Comparison of ENCODE assay signal across 11 mouse cellular contexts in genomic region chr12:99246984-99247746, GRCm38 (mm10).
DNase-seq lines count a peak whose midpoint lies in the region; ATAC-seq lines count a peak whose summit lies in the region.
"Had no signal": no experiment of that assay in that cellular context is flagged by ENCODE, and none has a peak within 500 bp of the region (broad histone marks: within the 10 kb centered on the region; RNA-seq: fewer than 3 reads in every experiment).

No protein-coding gene starts in this region.

- DNase-seq in forebrain, embryonic 10.5 days (ENCODE audit: extremely low spot score, low spot score), result no peak
- no peak for DNase-seq in kidney, postnatal 10 days
- peak; percentile 16 for DNase-seq in adipocyte (ENCODE audit: low spot score)
- DNase-seq in cerebellum, postnatal 25 days, result peak; percentile 60 to 61
- DNase-seq in adrenal gland, adult 18-20 months (ENCODE audit: low spot score in 2 of 2), result no peak
- DNase-seq in left cerebral cortex, adult 9 months (ENCODE audit: low spot score in 2 of 2), result no peak
- DNase-seq: heart, postnatal 4 days had no signal

- no peak for ATAC-seq in forebrain, embryonic 15.5 days (replicated peaks)
- peak; percentile 46; the same call in 1 of the 2 replicates for ATAC-seq in kidney, embryonic 15.5 days (replicated peaks; ENCODE audit: low FRiP score)

- H3K4me2 ChIP-seq in forebrain, embryonic 15.5 days (replicated peaks), result no peak overlapping the region
- H3K4me2 ChIP-seq in kidney, embryonic 15.5 days, result no peak overlapping the region
- H3K4me2 ChIP-seq: neural tube, embryonic 12.5 days had no signal

- no peaks in the 10 kb centered on the region for H3K27me3 ChIP-seq in forebrain, embryonic 10.5 days (ENCODE audit: poor library complexity, severe bottlenecking)
- H3K27me3 ChIP-seq in forebrain, embryonic 15.5 days, result no peaks in the 10 kb centered on the region
- H3K27me3 ChIP-seq in kidney, embryonic 15.5 days, result no peaks in the 10 kb centered on the region
- H3K27me3 ChIP-seq: neural tube, embryonic 12.5 days had no signal

- peaks cover 8% of the 10 kb centered on the region for H3K4me1 ChIP-seq in forebrain, embryonic 10.5 days
- H3K4me1 ChIP-seq in forebrain, embryonic 15.5 days, result peaks cover 13% of the 10 kb centered on the region
- peaks cover 8% of the 10 kb centered on the region; the same call in 1 of the 2 replicates for H3K4me1 ChIP-seq in kidney, embryonic 15.5 days

- H3K27ac ChIP-seq in forebrain, embryonic 10.5 days, result peak overlapping the region; percentile 56; the same call in 1 of the 2 replicates
- H3K27ac ChIP-seq in forebrain, embryonic 15.5 days (replicated peaks), result no peak overlapping the region
- no peak overlapping the region for H3K27ac ChIP-seq in kidney, embryonic 15.5 days
- H3K27ac ChIP-seq: liver, embryonic 14.5 days; neural tube, embryonic 12.5 days had no signal

- H3K9ac ChIP-seq in forebrain, embryonic 15.5 days (replicated peaks), result no peak overlapping the region
- no peak overlapping the region for H3K9ac ChIP-seq in kidney, embryonic 15.5 days
- H3K9ac ChIP-seq: liver, embryonic 14.5 days; neural tube, embryonic 12.5 days had no signal

- H3K4me3 ChIP-seq in forebrain, embryonic 10.5 days, result no peak overlapping the region
- no peak overlapping the region for H3K4me3 ChIP-seq in forebrain, embryonic 15.5 days
- no peak overlapping the region for H3K4me3 ChIP-seq in kidney, embryonic 15.5 days (replicated peaks)
- H3K4me3 ChIP-seq: neural tube, embryonic 12.5 days had no signal

- no peaks in the 10 kb centered on the region; the same call in 1 of the 2 replicates for H3K9me3 ChIP-seq in forebrain, embryonic 10.5 days
- no peaks in the 10 kb centered on the region for H3K9me3 ChIP-seq in forebrain, embryonic 15.5 days
- no peaks in the 10 kb centered on the region for H3K9me3 ChIP-seq in kidney, embryonic 15.5 days (replicated peaks)
- H3K9me3 ChIP-seq: neural tube, embryonic 12.5 days had no signal

- peaks cover 6% of the 10 kb centered on the region; the same call in 1 of the 2 replicates for H3K36me3 ChIP-seq in forebrain, embryonic 10.5 days (replicated peaks)
- H3K36me3 ChIP-seq in forebrain, embryonic 15.5 days, result no peaks in the 10 kb centered on the region
- H3K36me3 ChIP-seq in kidney, embryonic 15.5 days, result no peaks in the 10 kb centered on the region
- H3K36me3 ChIP-seq: neural tube, embryonic 12.5 days had no signal

- WGBS in forebrain, embryonic 10.5 days, result 77% methylated on average over 10 of the region's 10 CpGs
- WGBS in forebrain, embryonic 15.5 days, result 63% methylated on average over 10 of the region's 10 CpGs
- 68% methylated on average over 10 of the region's 10 CpGs for WGBS in kidney, embryonic 15.5 days

Comparison
In these comparisons a context has a peak if more than half of its experiments do, and no peak if none do; other contexts are left out.
1. DNase-seq: peak in adipocyte (single experiment) and cerebellum, postnatal 25 days (2 of 2); none in forebrain, embryonic 10.5 days (single experiment), kidney, postnatal 10 days (single experiment), adrenal gland, adult 18-20 months (0 of 2) and left cerebral cortex, adult 9 months (0 of 2).